Mouse (Mus musculus): ENCODE measurements around the gene Sox12.

Gene Sox12

DNA sequence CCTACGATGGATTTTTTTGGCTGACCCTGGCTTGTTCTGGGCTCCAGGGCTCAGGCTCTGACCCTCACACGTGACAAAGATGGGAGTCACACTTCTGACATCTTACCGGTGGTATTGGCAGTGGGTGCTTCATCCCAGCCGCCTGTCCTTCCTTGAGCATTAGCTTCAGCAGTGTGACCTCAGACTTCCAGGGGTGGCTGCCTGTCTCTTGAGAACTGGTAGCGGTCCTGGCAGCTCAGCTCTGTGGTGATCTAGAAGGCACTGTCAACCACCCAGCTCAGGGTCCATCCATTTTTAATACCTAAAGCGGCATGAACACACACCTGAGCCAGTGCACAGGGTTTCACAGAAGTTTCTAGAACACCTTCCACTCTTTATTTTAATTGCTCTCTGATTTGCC, 11.9 kb upstream of the Sox12 start:
- intact Hi-C loops (cut with DNase I) = no loop called here

DNA sequence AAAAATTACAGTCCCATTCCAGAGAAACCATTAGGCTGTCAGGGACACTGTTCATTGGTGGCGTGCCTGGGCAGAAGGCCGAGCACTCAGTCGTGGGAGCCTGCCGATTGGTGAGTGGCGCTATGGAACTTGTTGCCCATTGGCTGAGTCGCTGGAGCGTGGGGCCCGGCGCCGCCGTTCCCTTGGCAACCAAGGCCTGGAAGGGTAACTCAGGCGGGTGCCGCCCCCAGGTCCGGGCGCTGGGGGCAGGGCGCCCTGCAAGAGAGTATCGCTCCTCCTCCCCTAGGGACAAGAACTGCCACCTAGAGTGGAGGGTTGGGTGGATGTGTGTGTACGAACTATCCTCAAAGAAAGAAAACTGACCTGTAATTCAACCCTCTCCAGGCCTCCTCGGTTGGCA, 8.3 kb upstream of the Sox12 start:
- intact Hi-C loops (cut with DNase I) = no loop called here

DNA sequence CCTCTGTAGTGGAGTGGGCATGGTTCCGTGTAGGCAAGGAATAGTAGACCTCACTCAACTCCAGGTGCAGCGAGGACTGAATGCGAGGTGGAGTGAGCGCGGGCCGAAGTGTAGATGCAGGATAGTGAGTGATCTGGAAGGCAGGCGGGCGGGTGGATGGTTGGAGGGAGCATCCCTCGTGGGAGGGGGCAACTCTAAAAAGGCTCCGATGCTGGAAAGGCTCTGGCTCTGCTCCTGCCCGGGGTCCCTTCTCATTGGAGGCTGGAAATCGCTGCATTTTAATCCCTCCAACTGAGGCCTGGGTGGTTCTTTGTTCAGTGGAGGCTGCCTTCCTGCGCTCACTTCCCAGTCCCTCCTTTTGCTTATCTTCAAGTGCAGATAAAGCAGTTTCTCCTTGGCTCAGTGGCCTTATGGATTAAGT, 1.3 kb upstream of the Sox12 start:
- intact Hi-C loops (cut with DNase I) = loop anchor here (10.0 kb wide), 1 partner anchor 146 kb away; the partner anchor contains the start of gene Defb29

DNA sequence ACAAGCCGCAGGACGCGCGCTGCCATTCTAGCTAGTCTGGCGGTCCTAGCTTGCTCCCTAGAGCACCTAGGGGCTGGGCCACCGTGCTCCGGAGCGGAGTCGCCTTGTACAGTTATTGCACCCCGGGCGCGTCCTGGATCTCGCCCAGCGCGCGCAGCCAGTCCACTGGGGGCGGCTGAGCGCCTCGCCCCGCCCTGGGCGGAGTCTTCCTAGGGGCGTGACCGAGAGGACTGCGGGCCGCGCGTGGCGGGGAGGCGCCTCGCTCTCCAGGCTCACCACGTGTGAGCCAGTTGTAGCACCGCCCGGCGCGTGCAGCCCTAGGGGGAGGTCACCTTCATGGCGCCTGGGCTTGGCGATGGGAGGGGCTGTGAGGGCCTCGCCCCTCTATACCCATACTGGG, 828 bp upstream of the Sox12 start:
- intact Hi-C loops (cut with DNase I) = loop anchor here (10.0 kb wide), 1 partner anchor 146 kb away; the partner anchor contains the start of gene Defb29

DNA sequence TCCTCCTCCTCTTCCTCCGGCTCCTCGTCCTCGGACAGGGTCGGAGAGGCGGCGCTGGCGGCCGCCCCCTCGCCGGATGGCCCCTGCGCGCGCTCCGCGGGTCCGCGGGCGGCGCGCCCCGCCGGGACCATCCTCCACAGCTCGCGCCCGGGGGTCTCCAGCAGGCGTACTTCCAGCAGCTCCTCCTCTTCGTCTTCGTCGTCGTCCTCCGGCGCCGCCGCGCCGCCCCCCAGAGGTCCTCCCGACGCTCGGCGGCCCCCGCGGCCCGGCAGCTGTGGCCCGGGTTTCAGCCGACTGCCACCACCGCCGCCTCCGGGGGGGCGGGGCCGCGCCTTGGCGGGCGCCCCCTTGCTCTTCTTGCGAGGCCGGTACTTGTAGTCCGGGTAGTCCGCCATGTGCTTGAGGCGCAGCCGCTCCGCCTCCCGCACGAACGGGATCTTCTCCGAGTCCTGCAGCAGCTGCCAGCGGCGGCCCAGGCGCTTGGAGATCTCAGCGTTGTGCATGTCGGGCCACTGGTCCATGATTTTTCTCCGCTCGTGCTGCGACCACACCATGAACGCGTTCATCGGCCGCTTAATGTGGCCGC, 766 bp downstream of the Sox12 start:
- intact Hi-C loops (cut with DNase I) = loop anchor here (10.0 kb wide), 1 partner anchor 148 kb away; the partner anchor contains the start of gene Defb29

DNA sequence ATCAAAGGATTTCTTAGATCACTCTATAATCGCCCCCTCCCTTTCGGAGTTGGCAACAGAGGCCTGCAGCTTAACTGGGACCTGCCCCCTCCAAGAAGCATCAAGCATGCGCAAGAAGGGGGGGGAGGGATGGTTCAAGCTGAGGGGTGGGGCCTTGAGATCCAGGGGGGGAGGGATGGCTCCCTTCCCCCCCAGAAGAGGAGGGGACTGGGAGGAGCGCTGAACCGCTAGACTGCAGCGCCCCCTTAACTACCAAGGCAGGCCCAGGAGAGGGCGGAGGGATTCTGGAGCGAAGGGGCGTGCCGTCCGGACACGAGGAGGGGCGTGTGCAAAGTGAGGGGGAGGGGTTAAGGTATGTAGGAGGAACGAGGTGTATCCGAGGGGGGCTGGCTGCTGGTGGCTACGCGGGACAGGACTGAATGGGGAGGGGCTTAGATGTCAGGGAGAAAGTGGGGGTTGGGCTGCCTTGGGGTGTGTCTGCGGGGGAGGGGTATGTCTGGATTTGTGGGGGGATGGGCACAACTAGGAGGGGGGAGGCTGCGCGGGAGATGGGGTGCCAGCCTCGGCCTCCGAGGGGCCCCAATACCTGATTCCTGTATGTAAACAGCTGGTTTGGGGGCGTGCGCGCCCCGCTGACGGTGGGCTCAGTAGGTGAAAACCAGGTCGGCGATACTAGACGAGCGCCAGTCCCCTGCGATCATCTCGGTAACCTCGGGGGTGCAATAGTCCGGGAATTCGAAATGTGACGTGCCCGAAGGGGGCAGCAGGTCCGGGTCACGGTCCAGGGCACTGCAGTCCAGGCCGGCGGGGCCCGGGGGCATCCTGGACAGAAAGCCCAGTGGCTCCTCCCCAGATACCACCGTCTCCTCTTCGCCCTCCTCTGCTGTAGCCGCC, 1.5 kb downstream of the Sox12 start:
- intact Hi-C loops (cut with DNase I) = loop anchor here (10.0 kb wide), 1 partner anchor 148 kb away; the partner anchor contains the start of gene Defb29

DNA sequence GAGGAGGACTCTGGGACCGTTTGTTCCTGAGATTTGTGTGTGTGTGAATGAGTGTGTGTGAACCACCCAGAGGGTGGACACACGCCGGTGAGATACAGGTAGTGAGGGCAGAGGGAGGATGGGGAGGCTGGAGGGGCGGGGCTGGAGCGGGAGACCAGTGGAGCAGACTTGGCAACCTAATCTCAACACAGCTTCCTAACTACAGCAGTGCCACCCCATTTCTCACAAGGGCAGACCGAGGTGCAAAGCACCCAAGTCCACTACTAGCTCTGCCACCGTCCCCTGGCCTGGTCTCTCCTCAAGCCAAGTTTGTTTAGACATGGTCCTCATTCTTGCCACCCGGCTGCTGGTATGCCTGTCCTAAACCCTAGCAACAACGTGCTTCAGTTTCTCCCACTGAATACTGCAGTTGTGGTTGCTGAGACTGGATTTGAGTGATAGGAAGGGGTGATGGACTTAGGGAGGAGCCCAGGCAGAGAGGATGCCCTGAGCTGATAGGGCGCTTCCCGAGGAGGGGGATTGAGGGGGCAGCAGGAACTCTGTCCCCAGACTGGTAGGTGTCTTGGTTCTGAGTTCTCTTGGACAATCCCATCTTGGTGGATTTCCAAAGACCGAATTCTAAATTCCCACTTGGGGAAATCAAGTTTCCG, 2.5 kb downstream of the Sox12 start:
- intact Hi-C loops (cut with DNase I) = loop anchor here (10.0 kb wide), 1 partner anchor 149 kb away; the partner anchor contains the start of gene Defb29

DNA sequence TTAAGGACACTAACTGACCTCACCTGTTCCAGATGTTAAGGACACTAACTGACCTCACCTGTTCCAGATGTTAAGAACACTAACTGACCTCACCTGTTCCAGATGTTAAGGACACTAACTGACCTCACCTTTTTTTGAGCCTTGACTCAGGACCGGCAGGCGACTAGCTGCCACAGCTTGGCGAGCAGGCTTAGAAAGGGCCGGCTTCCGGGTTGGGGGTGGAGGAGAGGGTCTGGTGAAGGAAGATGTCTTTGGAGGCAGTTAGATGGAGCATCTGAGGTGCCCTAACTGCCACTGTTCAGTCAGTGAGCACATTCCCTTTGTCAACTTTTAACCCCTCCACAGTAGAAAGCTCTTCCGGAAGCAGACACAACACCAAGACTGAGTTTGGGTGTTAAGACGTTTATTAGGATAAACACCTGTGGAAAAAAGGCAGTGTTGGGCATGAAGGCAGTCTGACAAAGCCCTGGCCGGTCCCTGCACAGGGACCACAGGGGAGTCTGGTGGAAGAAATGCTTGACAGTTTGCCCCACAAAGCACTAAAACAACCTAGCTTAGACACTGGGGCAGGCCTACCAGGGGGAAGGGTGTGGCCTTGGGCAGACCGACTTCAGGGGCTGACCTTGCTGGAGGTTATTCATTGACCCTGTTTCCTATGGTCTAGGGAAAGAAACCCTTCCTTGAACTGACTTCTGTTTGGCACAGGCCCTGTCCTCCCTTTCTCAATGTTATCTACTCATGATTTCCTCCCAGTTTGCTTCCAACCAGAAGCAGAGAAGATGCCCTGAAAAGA, 4.4 kb downstream of the Sox12 start:
- intact Hi-C loops (cut with DNase I) = loop anchor here (1.0 to 10.0 kb wide), 2 partner anchors 44 to 151 kb away; partner anchors contain the start of gene Defb29

DNA sequence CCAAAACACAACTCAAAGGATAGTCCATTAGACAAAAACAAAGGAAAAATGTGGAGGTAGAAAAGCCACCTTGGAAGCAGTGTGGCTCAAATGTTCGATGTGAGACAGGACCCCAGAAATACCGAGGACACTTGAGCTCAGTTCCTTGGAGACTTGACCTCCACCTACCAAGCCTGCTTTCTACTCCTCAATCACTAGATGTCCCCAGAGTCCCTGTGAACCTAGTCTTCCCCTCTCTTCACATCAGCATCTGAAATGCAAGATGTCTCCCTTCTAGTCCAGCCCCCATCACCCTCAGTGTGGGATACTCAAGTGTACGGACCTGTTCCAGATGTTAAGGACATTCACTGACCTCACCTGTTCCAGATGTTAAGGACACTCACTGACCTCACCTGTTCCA, 5.1 kb downstream of the Sox12 start:
- intact Hi-C loops (cut with DNase I) = loop anchor here (1.0 to 10.0 kb wide), 2 partner anchors 45 to 152 kb away; partner anchors contain the start of gene Defb29

DNA sequence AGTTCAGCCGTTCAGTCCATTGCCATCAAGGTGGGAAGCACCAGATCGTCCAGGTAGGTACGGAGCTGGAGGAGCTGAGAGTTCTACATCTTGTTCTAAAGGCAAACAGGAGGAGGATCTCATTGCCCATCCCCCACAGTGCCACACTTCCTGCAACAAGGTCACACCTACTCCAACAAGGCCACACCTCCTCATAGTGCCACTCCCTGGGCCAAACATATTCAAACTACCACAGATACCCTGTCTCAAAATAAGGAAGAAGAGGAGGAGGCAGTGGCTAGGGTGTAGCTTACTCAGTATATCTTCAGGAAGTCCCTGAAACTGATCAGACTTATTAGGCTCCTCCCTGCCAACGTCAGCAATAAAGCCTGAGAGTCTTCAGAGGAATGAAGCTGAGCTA, 13.7 kb downstream of the Sox12 start:
- intact Hi-C loops (cut with DNase I) = no loop called here

DNA sequence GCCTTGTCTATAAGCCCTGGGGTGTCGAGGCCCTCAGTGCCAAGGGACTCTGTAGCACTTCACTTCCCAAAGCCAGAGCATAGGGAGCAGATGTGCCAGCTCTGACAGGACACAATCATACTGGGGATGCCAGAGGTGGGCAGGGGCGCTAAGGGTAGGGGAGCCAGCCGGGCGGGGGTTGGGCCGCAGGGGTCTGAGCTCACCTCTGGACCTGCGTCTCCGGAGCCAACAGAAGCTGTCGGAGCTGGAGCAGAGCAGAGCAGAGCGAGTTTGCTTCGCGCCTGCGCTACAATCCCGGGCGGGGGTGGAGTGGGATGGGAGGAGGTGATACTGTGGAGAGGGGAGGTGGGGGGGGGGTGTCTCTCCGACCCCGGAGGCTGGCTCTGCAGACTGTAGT, 21.5 kb downstream of the Sox12 start, which contains the start of gene Nrsn2:
TSS of gene Nrsn2 (minus strand) at position 294 of the 397 bp plus-strand sequence.
- intact Hi-C loops (cut with DNase I) = no loop called here

DNA sequence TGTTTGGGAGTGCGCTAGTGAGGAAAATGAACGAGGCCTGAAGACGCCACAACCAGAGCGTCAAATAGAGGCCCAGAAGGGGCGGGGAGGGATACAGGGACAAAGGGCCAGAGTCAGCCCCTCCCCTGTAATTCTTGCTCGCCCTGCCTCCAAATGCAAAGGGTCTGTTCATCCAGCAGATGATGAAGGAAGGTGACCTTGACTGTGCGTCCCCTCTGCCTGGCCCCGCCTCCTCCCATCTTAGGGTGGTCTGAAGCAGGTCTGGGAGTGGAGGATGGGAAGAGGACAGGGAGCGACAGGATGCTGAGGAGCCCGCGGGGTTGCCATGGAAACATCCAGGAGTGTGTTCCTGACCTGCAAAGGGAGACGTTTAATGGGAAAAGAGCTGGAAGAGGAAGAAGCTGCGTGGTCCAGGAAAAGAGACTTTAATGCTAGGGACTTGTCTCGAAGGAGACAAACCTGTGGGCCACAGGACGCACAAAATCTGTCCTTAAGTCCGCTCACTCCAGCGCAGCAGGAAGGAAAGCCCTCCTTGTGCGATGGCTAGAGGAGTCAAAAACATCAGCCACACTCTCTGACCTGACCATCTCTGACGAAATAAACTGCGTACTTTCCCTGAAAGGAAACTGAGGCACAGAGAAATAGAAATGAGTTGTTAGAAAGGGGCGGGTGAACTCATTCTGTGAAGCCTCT, 22.1 kb downstream of the Sox12 start:
- intact Hi-C loops (cut with DNase I) = no loop called here

DNA sequence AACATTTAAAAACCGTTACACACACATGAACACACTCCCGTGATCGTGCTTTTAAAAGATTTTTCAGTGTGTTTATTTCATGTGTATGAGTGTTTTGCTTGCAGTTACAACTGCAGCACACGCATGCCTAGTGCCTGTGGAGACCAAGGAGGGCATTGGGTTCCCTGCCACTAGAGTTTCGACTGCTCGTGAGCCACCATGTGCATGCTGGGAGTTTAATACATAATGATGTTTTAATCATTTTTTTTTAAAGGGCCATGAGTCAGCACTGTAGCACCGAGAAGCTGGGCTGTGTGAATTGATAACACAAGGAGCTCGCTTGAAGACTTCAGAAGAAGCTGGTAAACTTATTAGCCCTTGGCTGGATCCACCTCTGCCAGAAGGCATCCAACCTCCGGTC, 24.3 kb downstream of the Sox12 start:
- intact Hi-C loops (cut with DNase I) = no loop called here

DNA sequence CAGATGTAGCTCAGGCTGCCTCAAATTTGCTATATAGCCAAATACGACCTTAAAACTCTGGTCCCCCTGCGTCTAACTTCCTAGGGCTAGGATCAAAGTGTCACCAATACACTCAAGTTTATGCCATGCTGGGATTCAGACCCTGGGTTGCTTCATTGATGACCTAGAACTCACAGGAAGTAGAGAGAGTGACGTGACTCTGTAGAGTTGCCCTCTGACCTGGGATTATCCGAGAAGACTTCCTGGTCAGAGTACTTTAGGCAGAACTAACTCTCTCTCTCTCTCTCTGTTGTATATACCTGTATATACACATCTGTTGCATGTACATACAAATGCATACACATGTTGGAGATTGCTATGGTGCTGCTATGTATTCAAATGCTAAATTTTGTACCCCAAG, 25.2 kb downstream of the Sox12 start:
- intact Hi-C loops (cut with DNase I) = no loop called here

DNA sequence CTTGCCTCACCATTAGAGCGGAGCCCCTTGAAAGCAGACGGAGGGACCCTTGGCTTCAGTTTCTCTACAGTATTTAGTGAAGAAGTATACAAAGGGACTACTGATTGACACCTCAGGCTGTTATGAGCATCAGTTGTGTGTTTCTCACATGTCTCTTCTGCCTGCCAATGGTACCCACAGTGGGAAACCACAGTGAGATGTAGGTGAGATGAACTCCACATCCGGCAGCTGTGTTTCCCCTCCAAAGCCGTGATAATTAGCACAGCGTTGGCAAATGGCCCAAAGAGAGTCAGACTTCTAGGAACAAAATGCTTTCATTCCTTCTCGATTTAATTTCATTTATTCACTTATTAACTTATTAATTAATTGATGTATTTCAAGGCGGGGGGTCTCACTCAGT, 25.8 kb downstream of the Sox12 start:
- intact Hi-C loops (cut with DNase I) = no loop called here

DNA sequence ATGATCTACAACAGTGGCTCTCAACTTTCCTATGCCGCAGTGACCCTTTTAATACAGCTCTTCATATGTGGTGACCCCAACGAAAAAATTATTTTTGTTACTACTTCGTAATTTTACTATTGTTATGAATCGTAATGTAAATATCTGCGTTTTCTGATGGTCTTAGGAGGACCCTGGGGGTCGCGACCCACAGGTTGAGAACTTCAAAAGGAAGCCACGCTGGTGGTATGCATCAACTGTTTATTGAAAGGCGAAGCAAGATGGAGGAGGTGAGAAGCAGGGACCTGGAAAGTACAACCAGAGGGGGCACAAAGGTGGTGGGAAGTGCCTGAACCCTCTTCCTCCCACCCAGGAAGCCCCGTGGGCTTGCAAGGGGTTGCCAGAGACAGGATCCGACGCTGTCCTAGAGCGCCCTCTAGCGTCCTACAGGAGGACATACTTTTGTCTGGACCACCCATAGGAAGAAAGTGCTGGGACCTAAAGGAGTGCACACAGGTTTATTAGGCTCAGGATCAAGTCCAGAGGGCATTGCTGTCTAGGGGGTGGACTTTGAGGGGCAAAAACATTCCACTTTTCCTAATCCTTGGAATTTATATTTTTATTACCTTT, 29.2 kb downstream of the Sox12 start:
- intact Hi-C loops (cut with DNase I) = loop anchor here (1.0 kb wide), 1 partner anchor 279 kb away; no protein-coding TSS in a partner anchor

DNA sequence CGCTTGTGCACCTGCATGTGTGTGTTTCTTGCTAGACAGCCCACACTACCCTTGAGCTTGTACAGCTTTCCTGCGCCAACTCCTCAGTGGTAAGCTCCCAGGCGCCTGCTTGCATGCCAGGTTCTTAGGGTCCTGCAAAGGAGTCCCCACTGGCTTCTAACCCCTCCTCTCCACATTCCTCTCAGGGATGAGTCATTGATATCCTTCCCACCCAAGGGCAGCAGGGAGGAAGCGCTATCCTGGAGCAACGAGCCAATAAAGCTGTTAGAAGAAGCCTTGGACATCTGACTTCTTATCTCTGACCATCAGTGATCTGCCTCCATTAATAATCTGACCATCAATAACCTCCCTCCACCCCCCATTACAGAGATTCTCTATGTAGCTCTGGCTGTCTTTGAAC, 29.9 kb downstream of the Sox12 start:
- intact Hi-C loops (cut with DNase I) = loop anchor here (1.0 kb wide), 1 partner anchor 279 kb away; no protein-coding TSS in a partner anchor

DNA sequence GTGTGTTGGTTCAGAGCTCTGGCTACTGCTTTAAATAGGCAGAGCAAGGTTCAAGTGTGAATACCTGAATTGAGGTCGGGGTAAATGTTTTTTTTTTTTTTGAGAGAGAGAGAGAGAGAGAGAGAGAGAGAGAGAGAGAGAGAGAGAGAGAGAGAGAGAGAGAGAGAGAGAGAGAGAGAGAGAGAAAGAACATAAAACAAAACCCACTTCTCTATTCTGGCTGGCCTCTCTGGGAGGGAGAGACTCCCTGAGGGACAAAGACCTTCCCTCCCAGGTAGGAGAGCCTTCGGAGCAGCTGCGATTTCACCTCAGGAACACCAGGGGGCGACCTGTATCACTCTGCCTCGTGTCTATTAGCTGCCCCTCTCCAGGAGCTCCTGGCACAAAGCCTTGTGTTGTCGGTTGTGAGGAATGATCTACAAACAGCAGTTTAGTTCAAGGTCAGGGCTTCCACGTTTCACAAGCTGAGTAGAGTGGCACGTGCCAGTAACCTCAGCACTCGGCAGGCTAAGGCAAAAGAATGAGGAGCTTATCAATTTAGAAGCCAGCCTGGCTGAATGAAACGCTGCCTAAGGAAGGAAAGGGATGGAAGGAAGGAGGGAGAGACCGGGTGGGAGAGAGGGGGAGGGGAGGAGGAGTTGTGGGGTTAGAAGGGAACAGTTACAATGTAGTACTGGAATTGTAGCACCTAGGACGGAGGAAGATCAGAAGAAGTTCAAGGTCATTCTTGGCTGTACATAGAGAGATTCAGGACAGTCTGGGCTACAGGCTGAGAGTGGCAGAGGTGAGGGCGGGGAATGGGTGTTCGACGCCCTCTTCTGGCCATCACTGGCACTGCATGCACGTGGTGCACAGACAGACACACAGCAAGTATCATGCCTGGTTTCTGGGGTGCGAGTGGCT, 34.4 kb downstream of the Sox12 start:
- intact Hi-C loops (cut with DNase I) = no loop called here

DNA sequence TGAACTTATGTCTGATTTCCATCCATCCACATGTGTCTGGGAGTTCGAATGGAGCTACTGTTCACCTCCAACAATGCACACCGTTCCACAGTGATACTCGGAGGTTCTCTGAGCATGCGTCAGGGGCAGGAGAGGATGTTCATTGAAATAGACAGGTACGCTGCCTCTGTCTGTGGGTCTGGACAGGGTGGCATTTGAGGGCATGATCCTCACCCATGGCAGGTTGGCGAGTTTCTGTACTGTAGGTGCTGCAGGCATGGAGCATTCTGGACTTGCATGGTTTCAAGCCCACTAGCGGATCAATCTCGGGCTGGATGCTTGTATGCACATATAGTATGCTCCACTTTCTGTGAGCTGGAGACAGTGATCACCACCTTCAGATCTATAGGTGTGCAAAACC, 36.7 kb downstream of the Sox12 start:
- intact Hi-C loops (cut with DNase I) = no loop called here

Data from adrenal gland (tissue).